Mouse (Mus musculus): ENCODE measurements at regions not wholly inside any gene's neighbourhood (a gene's known extent, or its start where the extent isn't known, plus 50 kb on each side); places are given as distances from the start of the nearest gene placed in this dataset.
"Not testable (repeated sequence)": the region's sequence is repeated elsewhere in the genome, so short reads cannot be mapped to it uniquely, and the experiment has no call there.

DNA sequence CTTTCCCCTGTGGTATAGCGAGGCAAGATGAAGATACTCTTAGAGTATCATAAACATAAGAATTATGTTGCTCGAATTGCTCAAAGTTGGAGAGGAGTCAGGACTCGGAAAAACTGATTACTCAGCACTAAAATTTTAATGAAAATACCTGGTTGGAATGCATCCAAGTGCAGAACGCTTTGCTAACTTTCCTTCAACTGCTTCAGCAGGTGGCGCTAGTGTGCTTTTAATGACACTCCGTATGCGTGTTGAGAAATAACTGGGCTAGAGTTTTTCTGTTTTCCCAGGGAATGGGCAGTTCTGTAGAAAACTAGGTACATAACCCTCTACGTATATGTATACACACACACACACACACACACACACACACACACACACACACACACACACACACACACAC lies 221.0 kb downstream of the Grxcr1 start:
- peak; percentile 48 for DNase-seq

DNA sequence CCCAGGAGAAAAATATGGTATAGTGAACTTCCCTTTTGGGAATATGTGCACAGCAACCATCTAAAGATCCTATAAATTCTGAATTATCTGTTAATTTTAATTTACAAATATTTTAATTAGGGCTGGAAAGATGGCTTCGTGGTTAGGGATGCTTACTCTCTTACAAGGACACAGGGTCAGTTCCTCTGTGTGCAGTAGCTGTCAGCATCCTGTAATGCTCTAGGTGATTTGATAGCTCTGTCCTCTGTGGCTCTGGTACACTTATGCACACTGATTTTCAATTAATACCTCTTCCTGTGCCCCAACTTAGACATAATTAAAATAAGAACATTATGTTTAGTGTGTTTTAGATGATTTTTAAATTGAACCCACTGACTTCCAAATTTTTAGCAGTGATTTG lies 221.8 kb downstream of the Grxcr1 start:
- DNase-seq = no peak

DNA sequence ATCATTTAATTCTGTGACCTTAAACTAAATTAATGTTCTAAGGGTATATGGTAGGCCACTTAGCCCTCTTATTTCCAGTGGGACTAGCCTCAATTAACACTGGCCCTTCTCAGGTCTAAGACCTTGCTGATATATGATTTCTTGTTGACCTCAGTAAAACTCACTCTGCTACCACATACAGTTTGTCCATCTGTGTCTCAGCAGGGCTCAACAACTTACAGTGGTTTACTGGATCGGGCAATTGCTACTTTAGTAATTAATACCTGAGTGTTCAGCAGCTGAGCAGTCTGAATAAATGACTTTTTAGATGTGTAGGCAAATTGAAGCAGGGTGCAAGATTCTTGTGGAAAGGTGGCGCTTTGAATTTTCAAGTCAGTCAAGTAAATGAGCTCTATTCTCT lies 222.5 kb downstream of the Grxcr1 start:
- no peak for DNase-seq

DNA sequence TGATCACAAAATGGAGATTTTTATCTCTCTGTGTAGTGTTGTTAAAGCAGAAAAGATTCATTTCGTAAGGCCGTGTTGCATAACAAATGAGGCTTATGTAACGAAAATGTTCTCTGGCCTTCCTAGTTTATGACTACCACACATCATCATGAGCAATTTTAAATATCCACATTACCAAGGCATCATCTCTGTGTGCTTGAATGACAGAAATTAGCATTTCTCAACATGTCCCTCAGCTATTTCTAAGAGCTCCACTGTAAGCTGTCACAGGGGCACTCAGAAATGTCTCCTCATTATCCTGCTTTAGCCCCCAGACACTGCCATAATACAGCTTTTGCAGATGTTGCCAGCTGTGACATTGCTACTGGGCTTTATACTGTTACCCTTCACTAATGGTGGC lies 232.6 kb downstream of the Grxcr1 start:
- no peak for DNase-seq

DNA sequence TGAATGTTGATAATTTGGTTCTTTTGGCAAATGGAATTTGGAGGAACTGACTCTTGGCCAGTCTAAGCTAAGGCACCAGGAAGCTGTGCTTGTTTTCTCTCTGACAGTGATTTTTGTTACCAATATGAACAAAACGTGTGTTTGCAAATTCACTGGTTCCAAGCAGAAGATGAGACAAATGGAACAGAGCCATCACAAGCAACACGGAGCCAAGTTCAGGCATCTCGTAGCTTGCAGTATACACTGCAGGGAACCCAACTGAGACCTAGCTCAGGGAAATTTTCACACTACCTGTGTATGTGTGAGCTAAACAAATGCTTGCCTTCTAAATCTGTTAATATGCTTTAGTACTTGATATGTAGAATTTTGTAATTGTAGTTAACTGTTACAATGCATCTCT lies 242.6 kb downstream of the Grxcr1 start:
- no peak for DNase-seq

DNA sequence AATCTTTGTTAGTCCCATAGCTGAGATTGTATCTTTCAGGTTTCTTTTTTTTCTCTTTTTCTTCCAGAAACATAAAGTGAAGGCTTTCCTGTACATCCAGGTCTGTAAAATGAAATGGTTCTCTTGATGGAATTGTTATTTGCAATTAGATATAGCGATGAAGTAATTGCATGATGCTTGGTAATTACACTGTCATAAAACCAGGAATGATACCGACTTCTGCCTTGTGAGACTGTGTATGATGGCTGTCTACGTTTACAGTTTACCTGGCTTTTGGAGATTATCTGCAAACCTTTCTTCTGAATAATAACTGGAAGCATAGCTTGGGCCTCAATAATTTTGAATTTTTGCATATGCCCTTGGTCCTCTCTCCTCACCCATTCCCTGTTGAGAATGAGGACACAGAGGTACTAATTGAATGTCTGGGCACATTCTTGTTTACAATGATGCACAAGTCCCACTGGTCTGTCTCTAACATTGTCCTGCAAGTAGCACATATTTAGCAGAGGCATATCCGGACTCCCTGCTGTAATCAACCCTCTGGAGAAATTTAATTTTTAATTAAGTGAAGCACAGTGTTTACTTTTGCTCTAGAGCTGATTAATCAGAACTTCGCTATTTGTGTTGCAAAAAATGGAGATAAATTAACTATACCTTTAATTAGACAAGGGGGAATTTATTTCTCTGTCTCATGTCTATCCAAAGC lies 244.1 kb downstream of the Grxcr1 start:
- no peak for DNase-seq

GRCm38 (mm10) chr5:68295774-68296173 lies 264.1 kb downstream of the Grxcr1 start:
- not testable (repeated sequence) for DNase-seq

- DNase-seq = peak; percentile 11
Observed at GRCm38 (mm10) chr5:68313187-68313586, 281.6 kb downstream of the Grxcr1 start.

- DNase-seq = no peak
Observed at GRCm38 (mm10) chr5:68318979-68319378, 287.3 kb downstream of the Grxcr1 start.

DNA sequence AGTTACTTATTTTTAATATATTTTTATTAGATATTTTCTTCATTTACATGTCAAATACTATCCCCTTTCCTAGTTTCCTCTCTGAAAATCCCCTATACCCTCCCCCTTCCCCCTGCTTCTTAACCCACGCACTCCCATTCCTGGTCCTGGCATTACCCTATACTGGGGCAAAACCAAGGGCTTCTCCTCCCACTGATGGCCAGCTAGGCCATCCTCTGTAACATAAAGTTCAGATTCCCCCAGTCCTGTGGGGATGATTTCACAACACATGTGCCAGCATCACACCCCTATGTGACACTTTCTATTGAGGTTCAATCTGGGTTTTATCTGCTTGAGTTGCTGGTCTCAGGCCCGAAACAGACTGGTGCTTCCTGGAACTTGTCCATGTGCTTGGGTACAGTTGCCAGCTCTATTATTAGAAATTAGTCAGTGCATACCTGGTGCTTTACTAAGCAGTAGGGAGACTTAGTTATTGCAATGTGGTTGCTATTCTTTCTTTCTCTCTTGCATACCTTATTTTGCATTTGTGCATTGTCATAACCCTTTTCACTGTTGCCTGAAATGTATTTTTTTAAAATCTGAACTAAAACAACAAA lies 295.5 kb downstream of the Grxcr1 start:
- peak; percentile 16 for DNase-seq

- DNase-seq = peak; percentile 8
Observed at GRCm38 (mm10) chr5:68329311-68329710, 297.7 kb downstream of the Grxcr1 start.

DNA sequence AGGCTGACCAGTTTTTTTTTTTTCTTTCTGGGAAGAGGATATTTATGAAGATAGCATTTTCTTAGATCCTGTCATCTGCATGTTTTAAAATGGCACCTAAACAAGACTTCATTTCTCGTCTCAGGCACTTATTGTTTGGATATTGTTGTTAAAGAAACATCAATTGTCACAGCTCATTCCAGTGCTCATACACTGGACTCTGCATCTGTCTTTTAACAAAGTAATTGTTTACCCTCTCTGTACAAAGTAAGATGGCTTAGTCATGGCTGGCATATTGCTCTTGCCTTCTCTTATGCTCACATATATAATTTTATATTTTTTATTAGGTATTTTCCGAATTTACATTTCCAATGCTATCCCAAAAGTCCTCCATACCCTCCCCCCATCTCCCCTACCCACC lies 298.2 kb downstream of the Grxcr1 start:
- no peak for DNase-seq

DNA sequence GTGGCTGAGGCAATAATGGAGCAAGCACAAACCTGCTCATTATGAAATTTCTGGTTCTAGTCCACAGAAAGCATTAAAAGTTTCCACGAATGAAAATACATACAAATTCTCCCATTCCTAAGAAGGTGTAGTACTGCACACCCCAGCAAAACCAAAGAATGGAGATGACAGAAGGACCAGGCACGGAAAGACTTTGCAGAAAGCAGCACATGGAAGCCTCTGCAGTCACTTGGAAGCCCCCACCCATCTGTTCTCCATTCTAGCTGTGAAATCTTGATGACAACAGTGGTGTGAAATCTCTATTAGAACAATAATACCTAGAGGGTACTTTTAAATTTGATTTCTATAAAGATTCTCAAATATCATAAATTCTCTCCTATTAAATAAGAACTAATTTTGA lies 319.3 kb downstream of the Grxcr1 start:
- no peak for DNase-seq

DNA sequence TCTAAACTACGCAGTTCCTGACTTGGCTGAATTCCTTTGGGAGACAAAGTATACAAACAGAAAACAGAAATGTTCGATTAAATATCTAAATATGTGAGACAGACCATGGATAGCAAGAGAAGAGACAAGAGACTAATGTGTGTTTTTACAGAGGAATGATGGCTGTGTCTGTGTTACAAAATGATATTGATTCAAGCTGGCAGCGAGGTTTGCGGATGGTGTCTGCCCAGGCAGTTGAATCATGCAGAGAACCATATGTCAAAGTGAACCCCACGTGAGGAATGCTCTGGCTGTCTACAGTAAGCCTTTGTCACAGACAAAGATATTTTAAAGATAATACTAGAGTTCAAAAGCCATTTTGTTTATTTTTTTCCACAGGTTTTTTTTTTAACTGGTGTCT lies 320.2 kb downstream of the Grxcr1 start:
- DNase-seq = no peak

DNA sequence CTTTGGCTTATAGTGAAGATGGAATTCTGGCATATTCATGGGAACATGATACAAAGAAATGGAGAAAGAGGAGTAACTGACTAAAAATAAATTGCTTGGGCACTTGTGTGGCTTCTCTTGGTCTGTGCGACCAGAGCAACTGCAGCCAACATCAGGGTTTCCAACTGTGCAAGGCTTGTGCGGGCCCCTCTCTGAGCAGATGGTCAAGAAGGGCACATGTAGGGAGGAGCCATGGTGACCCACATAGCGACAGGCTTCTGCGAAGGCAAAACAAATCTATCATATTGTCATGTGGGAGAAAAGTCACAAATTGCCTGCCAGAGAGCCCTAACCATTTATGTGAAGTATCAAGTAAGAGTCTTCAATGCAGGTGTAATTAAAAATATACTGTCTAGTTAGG lies 321.6 kb downstream of the Grxcr1 start:
- no peak for DNase-seq

DNA sequence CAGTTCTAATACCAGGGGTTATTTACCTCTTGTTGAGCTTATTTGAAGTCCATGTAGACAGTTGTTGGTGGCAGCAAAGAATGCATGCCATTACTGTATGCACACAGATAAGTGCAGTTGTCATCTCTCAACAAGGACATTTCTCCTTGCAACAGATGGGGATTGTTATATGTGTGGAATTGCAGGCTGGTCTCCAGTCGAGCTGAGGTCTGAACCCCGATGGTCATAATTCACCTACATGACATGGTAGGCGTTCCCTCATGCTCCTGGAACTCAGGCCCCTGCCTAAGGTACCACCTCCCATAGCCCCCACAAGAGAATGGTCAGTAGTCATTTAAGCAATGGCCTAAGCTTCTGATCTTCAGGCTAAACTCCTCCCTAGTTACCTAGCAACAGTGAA lies 322.2 kb downstream of the Grxcr1 start:
- not testable (repeated sequence) for DNase-seq

- no peak for DNase-seq
Observed at GRCm38 (mm10) chr5:68361581-68362211, 330.1 kb downstream of the Grxcr1 start.

- DNase-seq = no peak
Observed at GRCm38 (mm10) chr5:68373082-68373481, 341.4 kb downstream of the Grxcr1 start.
